Mouse (Mus musculus): ENCODE measurements around the gene Gm13040.
"Not testable (repeated sequence)": the region's sequence is repeated elsewhere in the genome, so short reads cannot be mapped to it uniquely, and the experiment has no call there.

The Gm13040 gene

DNA sequence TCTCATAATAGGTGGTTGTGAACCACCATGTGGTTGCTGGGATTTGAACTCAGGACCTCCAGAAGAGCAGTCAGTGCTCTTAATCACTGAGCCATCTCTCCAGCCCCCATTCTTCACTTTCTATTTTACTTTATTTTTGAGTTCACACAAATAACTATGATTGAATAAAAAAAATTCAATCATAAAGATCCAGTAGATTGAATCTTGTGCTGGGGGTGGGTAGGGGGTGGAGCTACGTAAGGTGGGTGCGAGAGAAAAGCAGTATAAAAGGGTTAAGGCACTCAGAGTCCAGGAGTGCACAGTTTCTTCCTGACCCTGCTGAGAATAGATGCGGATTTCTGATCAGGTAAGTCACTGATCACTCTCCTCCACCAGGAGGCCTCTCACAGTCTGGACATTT, at the start of gene Gm13040:
Gene Gm13040 (plus strand): TSS at position 301 of the 400 bp plus-strand sequence.
- DNase-seq (ENCODE audit: extremely low spot score), result not testable (repeated sequence)

DNA sequence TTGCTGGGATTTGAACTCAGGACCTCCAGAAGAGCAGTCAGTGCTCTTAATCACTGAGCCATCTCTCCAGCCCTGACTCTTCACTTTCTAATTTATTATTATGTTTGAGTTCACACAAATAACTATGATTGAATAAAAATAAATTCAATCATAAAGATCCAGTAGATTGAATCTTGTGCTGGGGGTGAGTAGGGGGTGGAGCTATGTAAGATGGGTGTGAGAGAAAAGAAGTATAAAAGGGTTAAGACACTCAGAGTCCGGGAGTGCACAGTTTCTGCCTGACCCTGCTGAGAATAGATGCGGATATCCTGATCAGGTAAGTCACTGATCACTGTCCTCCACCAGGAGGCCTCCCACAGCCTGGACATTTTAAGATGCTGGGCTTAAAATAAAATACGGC, 24.7 kb upstream of the Gm13040 start, which contains the start of gene Gm13043:
Gene Gm13043 (plus strand): TSS at position 301 of the 400 bp plus-strand sequence.
- no peak for DNase-seq (ENCODE audit: extremely low spot score)

GRCm38 (mm10) chr4:143551400-143551799, 15.6 kb downstream of the Gm13040 start, which contains the start of the genes BC080695 and Gm13057:
BC080695 (plus strand) TSS chr4:143551700.
Gm13057 (plus strand) TSS chr4:143551709.
- DNase-seq (ENCODE audit: extremely low spot score), result not testable (repeated sequence)
